Mouse (Mus musculus) liver, postnatal 0 days (tissue): ENCODE results near the gene Afg3l1. TPM values are rescaled to one million over a fixed set of nuclear protein-coding genes. Genes with fewer than 3 reads are reported as not detected.
A peak's percentile ranks its signal among the peaks of the same experiment; 100 is the strongest.
"Not testable (repeated sequence)": the region's sequence is repeated elsewhere in the genome, so short reads cannot be mapped to it uniquely, and the experiment has no call there.

Experiments used
- ATAC-seq: fragments of 200-750 bp; cut with Nextera tagmentation; 2 replicates; pipeline ENCODE4 v1.8.0; 2017; ENCODE audit warnings: mild to moderate bottlenecking, moderate library complexity
- DNase-seq: peaks from one replicate; pipeline ENCODE4 v3.0.0-alpha.2; 2016
- H3K27ac ChIP-seq: fragments of 300-500 bp; sonication (generic); 2 replicates; pipeline ENCODE4 v1.5.1; 2014; ENCODE audit warnings: antibody characterized with exemption, moderate library complexity, mild to moderate bottlenecking, low read depth
- H3K27me3 ChIP-seq: fragments of 300-500 bp; sonication (generic); 2 replicates; pipeline ENCODE4 v1.6.1; 2014; ENCODE audit warnings: low read length, control low read depth, mixed read lengths; ENCODE audit not compliant: insufficient read depth
- H3K36me3 ChIP-seq: fragments of 300-500 bp; sonication (generic); replicated peaks from 2 replicates; pipeline ENCODE4 v1.6.1; 2014; ENCODE audit warnings: mild to moderate bottlenecking, control low read depth, low read length, moderate library complexity, mixed read lengths; ENCODE audit not compliant: insufficient read depth
- H3K4me1 ChIP-seq: fragments of 300-500 bp; sonication (generic); 2 replicates; pipeline ENCODE4 v1.6.1; 2014; ENCODE audit warnings: antibody characterized with exemption, mild to moderate bottlenecking, control low read depth; ENCODE audit not compliant: insufficient read depth
- H3K4me2 ChIP-seq: fragments of 300-500 bp; sonication (generic); 2 replicates; pipeline ENCODE4 v1.6.1; 2014; ENCODE audit warnings: low read depth, mild to moderate bottlenecking, low read length, moderate library complexity, mixed read lengths
- H3K4me3 ChIP-seq: fragments of 300-500 bp; sonication (generic); 2 replicates; pipeline ENCODE4 v1.5.1; 2014; ENCODE audit warnings: low read depth, low read length
- H3K9ac ChIP-seq: fragments of 300-500 bp; sonication (generic); replicated peaks from 2 replicates; pipeline ENCODE4 v1.6.1; 2014; ENCODE audit warnings: mild to moderate bottlenecking, moderate library complexity
- H3K9me3 ChIP-seq: fragments of 300-500 bp; sonication (generic); 2 replicates; pipeline ENCODE4 v1.6.1; 2016; ENCODE audit warnings: mild to moderate bottlenecking, control low read depth, low read length, mixed read lengths
- CTCF ChIP-seq: sonication (generic); IDR thresholded peaks from 2 replicates; pipeline ENCODE4 v1.5.1; 2016; ENCODE audit warnings: antibody characterized with exemption, low read depth
- EP300 ChIP-seq: IDR thresholded peaks from 2 replicates; pipeline ENCODE4 v1.6.1; 2016; ENCODE audit warnings: antibody characterized with exemption, low read depth, mild to moderate bottlenecking
- WGBS: fragments of 180-500 bp; shearing (Covaris S2); extraction: QIAGEN DNeasy Blood & Tissue Kit; methylation state at CpG from one replicate; pipeline ENCODE4 v1.1.7; 2014; ENCODE audit not compliant: insufficient replicate concordance; 5-methylcytosine and 5-hydroxymethylcytosine counted together
- polyA plus RNA-seq: library from polyadenylated mRNA; unstranded; fragments of >200 nt; fragmentation: Nextera tagmentation; extraction: Ambion mirVana; gene quantifications from 2 replicates; pipeline ENCODE4 v1.2.1, GENCODE M21; 2015

Gene Afg3l1
- polyA plus RNA-seq, 1 experiment from 2014 or later = 24.3 TPM

DNA sequence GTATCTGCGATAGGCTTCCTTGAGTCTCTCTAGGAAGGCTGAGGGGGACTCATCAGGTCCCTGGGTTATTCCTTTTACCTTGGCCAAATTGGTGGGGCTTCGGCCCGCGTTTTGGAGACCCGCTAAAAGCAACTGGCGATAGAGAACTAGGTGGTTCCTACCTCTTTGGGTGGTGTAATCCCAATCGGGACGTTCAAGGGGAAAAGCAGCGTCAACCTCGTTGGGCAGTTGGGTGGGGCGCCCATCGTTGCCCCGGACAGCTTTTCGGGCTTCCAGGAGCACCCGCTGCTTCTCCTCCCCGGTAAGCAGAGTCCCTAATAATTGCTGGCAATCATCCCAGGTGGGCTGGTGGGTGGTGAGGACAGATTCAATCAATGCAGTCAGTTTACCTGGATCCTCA is 45.3 kb upstream of the Afg3l1 start:
- 85% methylated on average over 16 of the region's 16 CpGs for WGBS
- H3K9me3 ChIP-seq = peaks cover 25% of the 10 kb centered on the region
- no peak overlapping the region for H3K4me2 ChIP-seq
- no peaks in the 10 kb centered on the region for H3K27me3 ChIP-seq
- no peaks in the 10 kb centered on the region for H3K4me1 ChIP-seq
- H3K9ac ChIP-seq = no peak overlapping the region
- H3K27ac ChIP-seq = no peak overlapping the region
- no peak overlapping the region for H3K4me3 ChIP-seq
- DNase-seq (no peak), ATAC-seq (no peak)
- no peak for TF ChIP-seq EP300
- no peak for TF ChIP-seq CTCF
- no peaks in the 10 kb centered on the region for H3K36me3 ChIP-seq

DNA sequence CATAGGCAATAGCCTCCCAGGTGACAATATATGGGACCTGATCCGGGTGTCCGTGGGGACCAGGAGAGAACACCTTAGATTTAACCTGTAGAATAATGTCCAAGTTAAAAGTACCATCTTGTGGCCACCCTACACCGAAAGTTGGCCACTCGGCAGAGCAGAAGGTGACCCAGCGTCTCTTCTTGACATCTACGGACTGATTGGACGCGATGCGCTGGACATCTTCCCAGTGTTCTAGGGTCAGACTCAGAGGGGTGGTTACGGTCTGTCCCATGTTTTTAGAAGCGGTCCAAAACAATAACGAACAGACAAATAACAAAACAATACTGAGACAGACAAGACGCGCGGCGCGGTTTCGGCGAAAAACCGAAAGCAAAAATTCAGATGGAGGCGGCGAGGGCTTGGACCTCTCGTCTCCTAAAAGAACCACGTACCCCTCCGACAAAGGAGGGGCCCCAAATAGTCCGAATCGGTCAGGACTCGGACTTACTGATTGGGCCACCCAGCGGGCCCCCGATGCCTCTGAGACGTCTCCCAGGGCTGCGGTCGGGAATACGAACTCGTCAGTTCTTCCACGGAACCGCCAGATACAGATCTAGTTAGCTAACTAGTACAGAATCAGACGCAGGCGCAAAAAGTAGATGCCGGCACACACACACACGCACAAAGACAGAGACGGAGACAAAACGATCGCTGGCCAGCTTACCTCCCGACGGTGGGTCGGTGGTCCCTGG is 44.3 kb upstream of the Afg3l1 start:
- not testable (repeated sequence) for H3K27ac ChIP-seq, ATAC-seq, H3K36me3 ChIP-seq, H3K4me3 ChIP-seq, H3K4me2 ChIP-seq, H3K4me1 ChIP-seq, DNase-seq, H3K27me3 ChIP-seq, H3K9ac ChIP-seq
- H3K9me3 ChIP-seq = peaks cover 14% of the 10 kb centered on the region
- WGBS = 92% methylated on average over 38 of the region's 47 CpGs

DNA sequence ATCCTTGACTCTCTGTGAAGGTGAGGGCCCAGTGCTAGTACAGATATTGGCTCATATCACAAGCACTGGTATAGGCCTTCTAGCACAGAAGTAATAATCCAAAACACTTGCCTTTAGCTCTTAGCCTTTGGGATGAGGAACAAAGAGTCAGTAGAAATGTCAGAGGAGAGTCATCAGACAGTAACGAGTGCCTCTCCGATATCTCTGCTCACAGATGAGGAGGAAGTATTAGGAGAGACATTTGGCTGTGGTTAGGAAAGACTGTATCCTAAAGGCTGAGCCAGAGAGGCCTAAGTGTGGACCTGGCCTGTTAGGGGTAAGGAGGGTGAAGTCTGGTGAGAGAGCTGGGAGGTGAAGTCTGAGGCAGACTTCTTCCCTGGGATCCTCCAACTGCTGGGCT is 35.9 kb upstream of the Afg3l1 start:
- no peak overlapping the region for H3K4me2 ChIP-seq
- H3K9me3 ChIP-seq = no peaks in the 10 kb centered on the region; the same call in 1 of the 2 replicates
- TF ChIP-seq CTCF (no peak), EP300 (no peak)
- 62% methylated on average over 2 of the region's 2 CpGs for WGBS
- no peaks in the 10 kb centered on the region for H3K36me3 ChIP-seq
- no peak overlapping the region for H3K27ac ChIP-seq
- no peak overlapping the region for H3K4me3 ChIP-seq
- H3K9ac ChIP-seq = no peak overlapping the region
- ATAC-seq (no peak), DNase-seq (no peak)
- peaks cover 14% of the 10 kb centered on the region for H3K4me1 ChIP-seq
- no peaks in the 10 kb centered on the region for H3K27me3 ChIP-seq

DNA sequence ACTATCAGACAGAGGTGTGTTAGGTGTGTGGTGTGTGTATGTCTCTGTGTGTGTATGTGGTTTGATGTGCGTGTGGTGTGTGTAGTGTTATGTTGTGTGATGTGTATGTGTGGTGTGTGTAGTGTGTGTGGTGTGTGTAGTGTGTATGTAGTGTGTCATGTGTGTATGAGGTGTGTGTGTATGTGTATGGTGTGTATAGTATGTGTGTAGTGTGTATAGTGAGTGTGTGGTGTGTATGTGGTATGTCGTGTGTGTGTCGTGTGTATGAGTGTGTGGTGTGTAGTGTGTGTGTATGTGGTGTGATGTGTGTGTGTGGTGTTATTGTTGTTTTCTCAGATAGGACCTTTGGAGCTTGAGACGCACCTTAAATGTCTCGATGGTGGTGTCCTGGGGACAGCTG is 35.4 kb upstream of the Afg3l1 start:
- peak overlapping the region; percentile 85; the same call in 1 of the 2 replicates for H3K4me2 ChIP-seq
- peaks cover 14% of the 10 kb centered on the region for H3K4me1 ChIP-seq
- TF ChIP-seq EP300 (no peak), CTCF (no peak)
- DNase-seq (no peak), ATAC-seq (no peak)
- H3K27ac ChIP-seq = no peak overlapping the region
- H3K4me3 ChIP-seq = 0 out of 2 replicates have a peak overlapping the region, but pooled peaks have one; percentile 84
- no peaks in the 10 kb centered on the region for H3K27me3 ChIP-seq
- WGBS = 79% methylated on average over 5 of the region's 5 CpGs
- H3K9me3 ChIP-seq = no peaks in the 10 kb centered on the region; the same call in 1 of the 2 replicates
- no peaks in the 10 kb centered on the region for H3K36me3 ChIP-seq
- no peak overlapping the region for H3K9ac ChIP-seq

DNA sequence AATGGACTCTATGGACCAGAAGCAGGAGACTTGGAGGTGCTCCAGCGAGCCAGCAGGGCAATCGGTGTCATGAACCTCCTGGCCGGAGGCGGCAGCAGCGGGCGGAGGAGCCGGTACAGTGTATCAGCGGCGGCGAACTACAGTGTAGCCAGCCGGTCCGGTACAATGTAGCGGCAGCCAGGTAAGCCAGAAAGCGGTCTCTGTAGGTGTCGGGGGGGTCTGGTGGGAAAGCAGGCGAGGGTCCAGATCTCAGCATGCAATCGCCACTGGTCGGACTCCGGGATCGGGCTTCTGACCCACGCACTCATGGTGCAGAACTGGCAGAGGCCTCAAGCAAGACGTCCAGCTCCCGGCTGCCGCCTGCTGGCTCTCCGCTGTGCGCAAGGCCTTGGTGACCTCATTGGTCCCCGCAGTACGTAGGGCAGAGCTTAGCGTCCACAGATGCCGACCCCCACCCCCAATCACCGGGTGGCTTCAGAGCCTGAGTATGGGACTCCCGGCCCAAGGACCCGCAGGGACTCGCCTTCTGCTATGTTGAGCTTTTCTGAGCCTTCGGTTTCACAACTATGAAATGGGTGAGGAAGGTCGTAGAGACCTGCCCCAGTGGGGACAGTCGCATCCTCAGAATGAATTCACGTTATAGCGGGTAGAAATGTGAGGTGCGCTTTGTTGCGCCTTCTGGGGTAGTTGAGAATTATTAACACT is 34.7 kb upstream of the Afg3l1 start:
- Histone ChIP-seq H3K27ac (peak overlapping the region; percentile 71), H3K9me3 (no peaks in the 10 kb centered on the region), H3K9ac (peak overlapping the region; percentile 91), H3K36me3 (no peaks in the 10 kb centered on the region), H3K4me1 (peaks cover 14% of the 10 kb centered on the region), H3K4me2 (peak overlapping the region; percentile 85), H3K27me3 (no peaks in the 10 kb centered on the region), H3K4me3 (peak overlapping the region; percentile 84)
- WGBS = 1% methylated on average over 41 of the region's 41 CpGs
- peak; percentile 94 for DNase-seq
- ATAC-seq = peak; percentile 97
- TF ChIP-seq EP300 (no peak), CTCF (peak; percentile 74)

DNA sequence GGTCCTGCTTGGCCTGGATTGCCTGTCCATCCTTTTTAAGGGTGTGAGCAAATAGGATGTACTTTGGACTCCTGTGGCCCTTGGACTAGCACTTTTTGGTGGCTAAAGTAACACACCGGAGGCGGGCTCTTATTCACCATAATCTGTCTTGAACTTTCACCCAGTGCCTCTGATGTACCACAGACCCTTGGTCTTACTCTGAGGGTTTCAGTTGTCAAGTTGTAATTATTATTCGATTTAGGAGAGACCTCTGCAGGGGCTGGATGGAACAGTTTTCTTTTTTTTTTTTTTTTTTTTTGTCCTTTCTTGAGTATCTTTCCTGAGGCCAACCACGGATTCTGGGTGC is 34.2 kb upstream of the Afg3l1 start:
- Histone ChIP-seq H3K9ac (peak overlapping the region; percentile 91), H3K4me3 (peak overlapping the region; percentile 84), H3K9me3 (no peaks in the 10 kb centered on the region), H3K27ac (peak overlapping the region; percentile 71), H3K27me3 (no peaks in the 10 kb centered on the region), H3K36me3 (no peaks in the 10 kb centered on the region), H3K4me2 (peak overlapping the region; percentile 85), H3K4me1 (peaks cover 15% of the 10 kb centered on the region)
- ATAC-seq (no peak), DNase-seq (no peak)
- WGBS = 17% methylated on average over 4 of the region's 4 CpGs
- no peak for TF ChIP-seq EP300
- TF ChIP-seq CTCF = no peak
